Mouse (Mus musculus) lung, embryonic 16.5 days (tissue): ENCODE data around the gene Map3k9. TPM values are rescaled to one million over a fixed set of nuclear protein-coding genes. Genes with fewer than 3 reads are reported as not detected.
A peak's percentile ranks its signal among the peaks of the same experiment; 100 is the strongest.

Source experiments
- ATAC-seq: fragments of 200-750 bp; cut with Nextera tagmentation; 2 replicates; pipeline ENCODE4 v1.8.0; 2017; ENCODE audit warnings: low read depth, mild to moderate bottlenecking, moderate library complexity
- H3K27ac ChIP-seq: fragments of 300-500 bp; sonication (generic); 2 replicates; pipeline ENCODE4 v1.5.1; 2014; ENCODE audit warnings: mild to moderate bottlenecking, control low read depth, low read length
- H3K27me3 ChIP-seq: fragments of 300-500 bp; sonication (generic); 2 replicates; pipeline ENCODE4 v1.6.1; 2014; ENCODE audit warnings: low read depth, low read length, mixed read lengths; ENCODE audit not compliant: control insufficient read depth, insufficient read depth
- H3K36me3 ChIP-seq: fragments of 300-500 bp; sonication (generic); 2 replicates; pipeline ENCODE4 v1.6.1; 2014; ENCODE audit warnings: low read length; ENCODE audit not compliant: control insufficient read depth, insufficient read depth
- H3K4me1 ChIP-seq: fragments of 300-500 bp; sonication (generic); replicated peaks from 2 replicates; pipeline ENCODE4 v1.6.1; 2014; ENCODE audit warnings: low read length, mixed read lengths; ENCODE audit not compliant: control insufficient read depth, insufficient read depth
- H3K4me2 ChIP-seq: fragments of 300-500 bp; sonication (generic); 2 replicates; pipeline ENCODE4 v1.6.1; 2014; ENCODE audit warnings: low read depth, low read length, control low read depth
- H3K4me3 ChIP-seq: fragments of 300-500 bp; sonication (generic); 2 replicates; pipeline ENCODE4 v1.5.1; 2014; ENCODE audit warnings: mild to moderate bottlenecking, low read length, control low read depth
- H3K9ac ChIP-seq: fragments of 300-500 bp; sonication (generic); 2 replicates; pipeline ENCODE4 v1.6.1; 2014; ENCODE audit warnings: low read length, control low read depth
- H3K9me3 ChIP-seq: fragments of 300-500 bp; sonication (generic); 2 replicates; pipeline ENCODE4 v1.6.1; 2016; ENCODE audit warnings: low read length; ENCODE audit not compliant: control insufficient read depth
- WGBS: fragments of 180-500 bp; shearing (Covaris S2); extraction: QIAGEN DNeasy Blood & Tissue Kit; methylation state at CpG from one replicate; pipeline ENCODE4 v1.1.7; 2014; 5-methylcytosine and 5-hydroxymethylcytosine counted together
- polyA plus RNA-seq: library from polyadenylated mRNA; unstranded; fragments of >200 nt; fragmentation: Nextera tagmentation; extraction: Ambion mirVana; gene quantifications from 2 replicates; pipeline ENCODE4 v1.2.1, GENCODE M21; 2015

Gene Map3k9
- polyA plus RNA-seq, 1 experiment from 2014 or later: 1.7 TPM

GRCm38 (mm10) chr12:81775641-81776040 is 5.3 kb downstream of the Map3k9 start:
- H3K4me2 ChIP-seq: no peak overlapping the region
- no peak overlapping the region for H3K27ac ChIP-seq
- WGBS: 79% methylated on average over 2 of the region's 2 CpGs
- H3K9me3 ChIP-seq: no peaks in the 10 kb centered on the region
- peaks cover 11% of the 10 kb centered on the region for H3K27me3 ChIP-seq
- H3K4me3 ChIP-seq: no peak overlapping the region
- H3K9ac ChIP-seq: no peak overlapping the region
- peaks cover 7% of the 10 kb centered on the region for H3K4me1 ChIP-seq
- H3K36me3 ChIP-seq: no peaks in the 10 kb centered on the region
- no peak for ATAC-seq

GRCm38 (mm10) chr12:81774186-81774585 is 6.8 kb downstream of the Map3k9 start:
- Histone ChIP-seq H3K4me1 (0 out of 2 replicates have a peak, but pooled peaks cover 3% of the 10 kb centered on the region), H3K36me3 (no peaks in the 10 kb centered on the region), H3K4me2 (no peak overlapping the region), H3K4me3 (no peak overlapping the region), H3K9me3 (no peaks in the 10 kb centered on the region), H3K27me3 (no peaks in the 10 kb centered on the region; the same call in 1 of the 2 replicates), H3K27ac (no peak overlapping the region), H3K9ac (no peak overlapping the region)
- 79% methylated on average over 4 of the region's 4 CpGs for WGBS
- ATAC-seq: no peak

- H3K36me3 ChIP-seq: no peaks in the 10 kb centered on the region
- H3K4me1 ChIP-seq: no peaks in the 10 kb centered on the region
- no peak for ATAC-seq
- no peaks in the 10 kb centered on the region for H3K27me3 ChIP-seq
- H3K4me2 ChIP-seq: no peak overlapping the region
- no peak overlapping the region for H3K9ac ChIP-seq
- H3K4me3 ChIP-seq: no peak overlapping the region
- H3K9me3 ChIP-seq: no peaks in the 10 kb centered on the region
- 88% methylated on average over 4 of the region's 4 CpGs for WGBS
- H3K27ac ChIP-seq: no peak overlapping the region
Observed at GRCm38 (mm10) chr12:81769458-81769857, 11.5 kb downstream of the Map3k9 start.

- WGBS: 83% methylated on average over 6 of the region's 6 CpGs
Observed at GRCm38 (mm10) chr12:81765386-81765785, 15.6 kb downstream of the Map3k9 start.

GRCm38 (mm10) chr12:81764370-81764769 is 16.6 kb downstream of the Map3k9 start:
- WGBS: 87% methylated on average over 5 of the region's 5 CpGs
- no peaks in the 10 kb centered on the region for H3K4me1 ChIP-seq
- no peak overlapping the region for H3K27ac ChIP-seq
- no peaks in the 10 kb centered on the region for H3K9me3 ChIP-seq
- no peak overlapping the region for H3K9ac ChIP-seq
- no peaks in the 10 kb centered on the region for H3K27me3 ChIP-seq
- no peak for ATAC-seq
- H3K4me3 ChIP-seq: no peak overlapping the region
- H3K4me2 ChIP-seq: no peak overlapping the region
- H3K36me3 ChIP-seq: no peaks in the 10 kb centered on the region

More at GRCm38 (mm10) chr12:81765386-81765785, 15.6 kb downstream of the Map3k9 start:
- Histone ChIP-seq H3K9me3 (no peaks in the 10 kb centered on the region), H3K27me3 (no peaks in the 10 kb centered on the region), H3K9ac (no peak overlapping the region), H3K27ac (no peak overlapping the region), H3K4me2 (no peak overlapping the region), H3K36me3 (no peaks in the 10 kb centered on the region), H3K4me1 (no peaks in the 10 kb centered on the region), H3K4me3 (no peak overlapping the region)
- ATAC-seq: no peak

GRCm38 (mm10) chr12:81754651-81755050 is 26.3 kb downstream of the Map3k9 start:
- Histone ChIP-seq H3K27me3 (no peaks in the 10 kb centered on the region), H3K9ac (no peak overlapping the region), H3K4me3 (no peak overlapping the region), H3K27ac (no peak overlapping the region), H3K4me2 (no peak overlapping the region), H3K9me3 (no peaks in the 10 kb centered on the region), H3K36me3 (no peaks in the 10 kb centered on the region), H3K4me1 (peaks cover 13% of the 10 kb centered on the region; the same call in 1 of the 2 replicates)
- peak; percentile 41; the same call in 1 of the 2 replicates for ATAC-seq
- 48% methylated on average over 7 of the region's 7 CpGs for WGBS

- Histone ChIP-seq H3K9ac (no peak overlapping the region), H3K9me3 (no peaks in the 10 kb centered on the region), H3K36me3 (no peaks in the 10 kb centered on the region), H3K4me1 (peaks cover 13% of the 10 kb centered on the region; the same call in 1 of the 2 replicates), H3K27me3 (no peaks in the 10 kb centered on the region), H3K4me2 (no peak overlapping the region), H3K4me3 (no peak overlapping the region), H3K27ac (no peak overlapping the region)
- no peak for ATAC-seq
- WGBS: 56% methylated on average over 4 of the region's 4 CpGs
Observed at GRCm38 (mm10) chr12:81751116-81751515, 29.9 kb downstream of the Map3k9 start.

- no peak overlapping the region for H3K27ac ChIP-seq
- 0 out of 2 replicates have a peak, but pooled peaks have one; percentile 45 for ATAC-seq
- WGBS: 32% methylated on average over 3 of the region's 3 CpGs
Observed at GRCm38 (mm10) chr12:81748918-81749317, 32.1 kb downstream of the Map3k9 start.

GRCm38 (mm10) chr12:81748021-81748576 is 32.9 kb downstream of the Map3k9 start:
- H3K36me3 ChIP-seq: no peaks in the 10 kb centered on the region
- WGBS: 18% methylated on average over 4 of the region's 4 CpGs
- H3K9ac ChIP-seq: no peak overlapping the region
- H3K27me3 ChIP-seq: no peaks in the 10 kb centered on the region
- H3K4me3 ChIP-seq: no peak overlapping the region
- H3K4me2 ChIP-seq: no peak overlapping the region
- ATAC-seq: no peak
- H3K9me3 ChIP-seq: no peaks in the 10 kb centered on the region
- H3K27ac ChIP-seq: no peak overlapping the region
- H3K4me1 ChIP-seq: no peaks in the 10 kb centered on the region

More at GRCm38 (mm10) chr12:81748918-81749317, 32.1 kb downstream of the Map3k9 start:
- Histone ChIP-seq H3K9me3 (no peaks in the 10 kb centered on the region), H3K4me2 (no peak overlapping the region), H3K36me3 (no peaks in the 10 kb centered on the region), H3K9ac (no peak overlapping the region), H3K4me1 (no peaks in the 10 kb centered on the region), H3K4me3 (no peak overlapping the region), H3K27me3 (no peaks in the 10 kb centered on the region)
